In the genomic region with DNA sequence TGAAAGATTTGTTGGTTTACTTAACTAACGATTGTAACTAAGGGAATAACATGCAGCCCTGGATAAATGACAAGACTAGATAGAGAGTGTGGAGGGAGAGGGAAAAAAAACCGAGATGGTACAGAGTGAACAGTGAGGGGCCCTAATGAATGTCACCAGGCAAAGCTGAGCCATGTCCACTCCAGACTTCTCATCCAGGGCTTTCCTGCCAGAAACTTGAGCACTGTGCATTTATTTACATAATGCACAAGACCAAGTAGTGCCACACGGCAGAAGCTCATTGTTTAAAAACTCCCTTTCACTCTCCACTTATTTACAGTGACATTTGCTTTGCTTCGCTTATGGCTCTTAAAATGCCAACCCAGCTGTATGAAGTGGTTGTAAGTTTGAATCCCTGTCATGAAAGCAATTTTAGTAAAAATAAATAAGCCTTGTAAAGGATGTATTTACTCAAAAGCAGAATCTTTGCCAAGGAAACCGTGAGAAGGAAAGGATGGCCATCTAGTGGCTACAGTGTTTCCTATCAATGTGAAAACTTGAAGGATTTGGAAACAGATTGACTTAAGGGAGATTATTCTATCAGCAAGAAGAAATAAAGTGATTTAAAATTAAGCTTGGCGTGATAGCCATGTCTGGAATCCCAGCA, we compare ENCODE assay signal across 12 mouse cellular contexts. TPM values are rescaled to one million over a fixed set of nuclear protein-coding genes. Genes with fewer than 3 reads are reported as not detected.
DNase-seq lines count a peak whose midpoint lies in the region; ATAC-seq and TF ChIP-seq lines count a peak whose summit lies in the region.
"Had no signal": no experiment of that assay in that cellular context is flagged by ENCODE, and none has a peak within 500 bp of the region (broad histone marks: within the 10 kb centered on the region; RNA-seq: fewer than 3 reads in every experiment).

No protein-coding gene starts in this region.

- H3K9ac ChIP-seq in heart, postnatal 0 days (replicated peaks; ENCODE audit: low read depth, low read length), result no peak overlapping the region
- H3K9ac ChIP-seq in heart, embryonic 11.5 days (ENCODE audit: low read depth, low read length), result no peak overlapping the region
- no peak overlapping the region for H3K9ac ChIP-seq in embryonic facial prominence, embryonic 14.5 days (ENCODE audit: low read depth, low read length)
- H3K9ac ChIP-seq in midbrain, postnatal 0 days (replicated peaks; ENCODE audit: low read length, poor library complexity, severe bottlenecking), result no peak overlapping the region
- H3K9ac ChIP-seq: embryonic facial prominence, embryonic 13.5 days; liver, embryonic 13.5 days; neural tube, embryonic 12.5 days had no signal

- H3K27ac ChIP-seq in heart, postnatal 0 days (ENCODE audit: low read depth), result no peak overlapping the region
- no peak overlapping the region for H3K27ac ChIP-seq in heart, embryonic 11.5 days (ENCODE audit: low read depth, low read length)
- no peak overlapping the region for H3K27ac ChIP-seq in embryonic facial prominence, embryonic 14.5 days (replicated peaks; ENCODE audit: low read depth, low read length)
- no peak overlapping the region for H3K27ac ChIP-seq in midbrain, postnatal 0 days (ENCODE audit: low read depth, low read length)
- H3K27ac ChIP-seq: embryonic facial prominence, embryonic 13.5 days; liver, embryonic 13.5 days; neural tube, embryonic 12.5 days had no signal

- no peak for ATAC-seq in heart, postnatal 0 days (ENCODE audit: insufficient read depth, low read depth)
- ATAC-seq in heart, embryonic 11.5 days (replicated peaks; ENCODE audit: insufficient number of reproducible peaks, low FRiP score, low TSS enrichment), result no peak
- no peak for ATAC-seq in embryonic facial prominence, embryonic 14.5 days (ENCODE audit: low read depth)
- ATAC-seq in midbrain, postnatal 0 days (ENCODE audit: low FRiP score), result no peak
- ATAC-seq in megakaryocyte, adult 5-6 weeks (ENCODE audit: poor library complexity, severe bottlenecking), result no peak

- TF ChIP-seq EP300 in heart, postnatal 0 days (IDR thresholded peaks at IDR 0.05; ENCODE audit: low read depth), result no peak

- H3K36me3 ChIP-seq in heart, postnatal 0 days (replicated peaks; ENCODE audit: control insufficient read depth, insufficient read depth, low read length), result no peaks in the 10 kb centered on the region
- H3K36me3 ChIP-seq in heart, embryonic 11.5 days (ENCODE audit: control insufficient read depth, insufficient read depth, low read length), result no peaks in the 10 kb centered on the region
- H3K36me3 ChIP-seq in embryonic facial prominence, embryonic 14.5 days (ENCODE audit: control insufficient read depth, insufficient read depth, low read length), result no peaks in the 10 kb centered on the region
- no peaks in the 10 kb centered on the region for H3K36me3 ChIP-seq in midbrain, postnatal 0 days (ENCODE audit: insufficient read depth, low read length)
- H3K36me3 ChIP-seq: embryonic facial prominence, embryonic 13.5 days; liver, embryonic 13.5 days; neural tube, embryonic 12.5 days had no signal

- TF ChIP-seq CTCF in heart, postnatal 0 days (IDR thresholded peaks at IDR 0.05; ENCODE audit: low read depth), result peak; percentile 38
- peak; percentile 88 for TF ChIP-seq CTCF in midbrain, postnatal 0 days (IDR thresholded peaks at IDR 0.05)

- no peaks in the 10 kb centered on the region for H3K27me3 ChIP-seq in heart, postnatal 0 days (ENCODE audit: control insufficient read depth, insufficient read depth, low read length)
- H3K27me3 ChIP-seq in heart, embryonic 11.5 days (ENCODE audit: control insufficient read depth, insufficient read depth, low read length), result no peaks in the 10 kb centered on the region
- H3K27me3 ChIP-seq in embryonic facial prominence, embryonic 14.5 days (replicated peaks; ENCODE audit: control insufficient read depth, insufficient read depth, low read length), result no peaks in the 10 kb centered on the region
- no peaks in the 10 kb centered on the region for H3K27me3 ChIP-seq in midbrain, postnatal 0 days (ENCODE audit: insufficient read depth, low read length)
- H3K27me3 ChIP-seq: embryonic facial prominence, embryonic 13.5 days; liver, embryonic 13.5 days; neural tube, embryonic 12.5 days had no signal

- H3K4me3 ChIP-seq in heart, postnatal 0 days (ENCODE audit: low read depth, low read length), result no peak overlapping the region
- H3K4me3 ChIP-seq in heart, embryonic 11.5 days (ENCODE audit: low read depth, low read length), result no peak overlapping the region
- no peak overlapping the region for H3K4me3 ChIP-seq in embryonic facial prominence, embryonic 14.5 days (ENCODE audit: low read depth, low read length)
- H3K4me3 ChIP-seq in midbrain, postnatal 0 days (ENCODE audit: low read depth, low read length), result no peak overlapping the region
- H3K4me3 ChIP-seq: embryonic facial prominence, embryonic 13.5 days; liver, embryonic 13.5 days; neural tube, embryonic 12.5 days had no signal

- H3K4me2 ChIP-seq in heart, postnatal 0 days (ENCODE audit: low read depth, low read length), result no peak overlapping the region
- H3K4me2 ChIP-seq in heart, embryonic 11.5 days, result no peak overlapping the region
- H3K4me2 ChIP-seq in embryonic facial prominence, embryonic 14.5 days (ENCODE audit: low read depth, low read length), result no peak overlapping the region
- 0 out of 2 replicates have a peak overlapping the region, but pooled peaks have one; percentile 10 for H3K4me2 ChIP-seq in midbrain, postnatal 0 days (ENCODE audit: low read depth, low read length, poor library complexity, severe bottlenecking)
- H3K4me2 ChIP-seq: embryonic facial prominence, embryonic 13.5 days; liver, embryonic 13.5 days; neural tube, embryonic 12.5 days had no signal

- no peaks in the 10 kb centered on the region for H3K4me1 ChIP-seq in heart, postnatal 0 days (ENCODE audit: control insufficient read depth, insufficient read depth)
- no peaks in the 10 kb centered on the region for H3K4me1 ChIP-seq in heart, embryonic 11.5 days (ENCODE audit: control insufficient read depth, insufficient read depth, low read length)
- H3K4me1 ChIP-seq in embryonic facial prominence, embryonic 14.5 days (ENCODE audit: control insufficient read depth, insufficient read depth, low read length), result no peaks in the 10 kb centered on the region
- no peaks in the 10 kb centered on the region for H3K4me1 ChIP-seq in midbrain, postnatal 0 days (ENCODE audit: insufficient read depth, low read length)
- H3K4me1 ChIP-seq: embryonic facial prominence, embryonic 13.5 days; liver, embryonic 13.5 days; neural tube, embryonic 12.5 days had no signal

- no peaks in the 10 kb centered on the region for H3K9me3 ChIP-seq in heart, postnatal 0 days (replicated peaks; ENCODE audit: control insufficient read depth, low read length)
- H3K9me3 ChIP-seq in heart, embryonic 11.5 days (replicated peaks; ENCODE audit: control insufficient read depth, low read length), result no peaks in the 10 kb centered on the region
- no peaks in the 10 kb centered on the region for H3K9me3 ChIP-seq in embryonic facial prominence, embryonic 14.5 days (ENCODE audit: control insufficient read depth, low read length)
- no peaks in the 10 kb centered on the region for H3K9me3 ChIP-seq in midbrain, postnatal 0 days (ENCODE audit: low read length)
- H3K9me3 ChIP-seq: embryonic facial prominence, embryonic 13.5 days; liver, embryonic 13.5 days; neural tube, embryonic 12.5 days had no signal

- 53% methylated on average over 6 of the region's 6 CpGs for WGBS in heart, postnatal 0 days
- 51% methylated on average over 6 of the region's 6 CpGs for WGBS in heart, embryonic 11.5 days (ENCODE audit: insufficient replicate concordance)
- 38% methylated on average over 6 of the region's 6 CpGs for WGBS in embryonic facial prominence, embryonic 14.5 days
- WGBS in midbrain, postnatal 0 days, result 27% methylated on average over 6 of the region's 6 CpGs

- DNase-seq in heart, postnatal 0 days (ENCODE audit: low spot score), result no peak
- DNase-seq in lung, postnatal 10 days, result peak; percentile 31
- no peak for DNase-seq in lung, postnatal 36 days
- DNase-seq in embryonic facial prominence, embryonic 14.5 days (ENCODE audit: low spot score), result peak; percentile 54
- DNase-seq in midbrain, postnatal 0 days (ENCODE audit: low spot score), result peak; percentile 84
- no peak for DNase-seq in layer of hippocampus, postnatal 25 days (ENCODE audit: extremely low spot score in 1 of 2, low spot score in 1 of 2)
- DNase-seq: kidney, adult 8-10 months; liver, embryonic 13.5 days had no signal

RNA-seq across cellular contexts. Expression of a gene that starts 12.5 kb away (rescaled TPM):
- 45.7 and 66.9 TPM in 2 replicates for total RNA-seq in heart, postnatal 0 days (2014; rRNA removed; ENCODE audit: low replicate concordance)
- 37.2 and 38.4 TPM in 2 replicates for polyA plus RNA-seq in heart, postnatal 0 days (2015; fragmentation: Nextera tagmentation; extraction: Ambion mirVana)
- polyA plus RNA-seq in heart, embryonic 11.5 days (2014; fragmentation: Nextera tagmentation; extraction: Ambion mirVana), result 96.2 and 97.2 TPM in 2 replicates
- polyA plus RNA-seq in embryonic facial prominence, embryonic 14.5 days (2014; fragmentation: Nextera tagmentation; extraction: Ambion mirVana), result 85.3 and 99.9 TPM in 2 replicates
- total RNA-seq in midbrain, postnatal 0 days (2014; rRNA removed), result 39.4 and 47.8 TPM in 2 replicates
- polyA plus RNA-seq in midbrain, postnatal 0 days (2015; fragmentation: Nextera tagmentation; extraction: Ambion mirVana), result 31.7 and 35.2 TPM in 2 replicates
- 10 to 100 TPM; 42.5 to 46.8 TPM for total RNA-seq in layer of hippocampus, postnatal 25 days (2021)
- total RNA-seq in megakaryocyte, adult 5-6 weeks (2015), result 21.9 and 35.8 TPM in 2 replicates
- 23.7 and 24.1 TPM in 2 replicates for total RNA-seq in megakaryocyte, adult 5-6 weeks (2017)

Comparison
In these comparisons a context has a peak if more than half of its experiments do, and no peak if none do; other contexts are left out.
1. DNase-seq: peak in lung, postnatal 10 days (single experiment), embryonic facial prominence, embryonic 14.5 days (single experiment) and midbrain, postnatal 0 days (single experiment); none in heart, postnatal 0 days (single experiment), lung, postnatal 36 days (single experiment) and layer of hippocampus, postnatal 25 days (0 of 2).